Mouse (Mus musculus): Measurements from ENCODE around the gene Gabrb2.

DNA sequence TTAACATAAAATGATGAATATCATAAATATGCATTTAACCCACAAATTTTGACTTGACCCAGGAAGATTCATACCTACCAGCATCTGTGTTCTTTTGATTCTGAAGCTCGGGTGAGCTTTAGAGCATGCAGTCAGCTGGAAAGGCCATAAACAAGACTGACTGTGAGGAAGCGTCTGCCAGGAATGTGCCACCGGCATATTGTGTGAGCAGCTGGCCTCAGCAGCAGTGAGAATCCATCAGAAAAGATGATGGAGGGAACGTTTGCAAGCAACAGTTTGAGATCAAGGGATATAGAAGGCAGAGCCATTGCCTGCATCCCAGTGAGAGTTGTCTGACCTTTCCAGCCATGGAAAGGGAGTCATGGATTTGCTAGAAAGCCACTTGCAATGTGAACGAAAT lies 230.6 kb downstream of the Gabrb2 start:
- TF ChIP-seq CTCF (conservative IDR thresholded peaks at IDR 0.05; ENCODE audit: low read length): no peak
- TF ChIP-seq POU5F1 (IDR thresholded peaks at IDR 0.05; ENCODE audit: borderline replicate concordance, low read length): no peak
